Mouse (Mus musculus): ENCODE data around the gene Rnf11. TPM values are rescaled to one million over a fixed set of nuclear protein-coding genes. Genes with fewer than 3 reads are reported as not detected.

The Rnf11 gene
- 62.0 and 72.8 TPM in 2 replicates for polyA plus RNA-seq (2012; rRNA removed)

DNA sequence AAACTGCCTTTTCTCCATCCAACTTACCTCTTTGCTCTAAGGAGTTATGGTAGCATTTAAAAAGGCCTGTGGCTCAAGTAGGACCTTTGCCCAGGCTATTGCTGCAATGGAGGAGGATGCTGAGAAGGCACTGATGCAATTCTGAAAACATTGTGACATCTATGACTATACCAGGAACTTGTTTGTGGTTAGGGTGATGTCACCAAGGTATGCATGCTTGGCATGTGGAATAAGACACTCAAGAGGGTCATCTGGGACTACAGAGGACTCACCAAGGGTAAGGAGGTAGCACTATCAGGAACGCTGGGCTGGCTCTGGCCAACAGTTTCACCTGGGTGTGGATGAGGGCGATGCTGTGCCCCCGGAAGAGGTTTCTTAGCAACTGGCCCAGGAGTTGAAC is at the start of gene Rnf11:
Rnf11 (minus strand) TSS at position 108 of the 400 bp plus-strand sequence.

DNA sequence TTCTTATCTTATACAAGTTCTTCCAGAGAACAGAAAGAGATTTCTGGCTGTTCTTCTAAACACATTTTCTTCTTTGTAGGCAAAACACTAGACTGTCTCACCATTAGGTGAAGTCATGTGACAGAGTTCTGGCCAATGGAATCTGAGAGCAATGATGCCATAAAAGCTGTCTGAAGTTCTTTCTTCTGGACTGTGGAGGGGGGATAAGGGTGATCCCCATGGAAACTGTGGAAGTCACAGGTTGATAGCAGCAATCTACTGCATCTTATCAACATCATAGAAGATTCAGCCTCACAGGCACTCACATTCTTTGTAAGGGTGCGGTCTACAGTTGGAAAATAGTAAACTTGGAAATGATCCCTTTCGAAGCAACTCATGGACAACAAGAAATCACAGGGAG is 46.6 kb upstream of the Rnf11 start, which contains the start of gene 4930522H14Rik:
4930522H14Rik (minus strand) TSS at position 187 of the 400 bp plus-strand sequence.

DNA sequence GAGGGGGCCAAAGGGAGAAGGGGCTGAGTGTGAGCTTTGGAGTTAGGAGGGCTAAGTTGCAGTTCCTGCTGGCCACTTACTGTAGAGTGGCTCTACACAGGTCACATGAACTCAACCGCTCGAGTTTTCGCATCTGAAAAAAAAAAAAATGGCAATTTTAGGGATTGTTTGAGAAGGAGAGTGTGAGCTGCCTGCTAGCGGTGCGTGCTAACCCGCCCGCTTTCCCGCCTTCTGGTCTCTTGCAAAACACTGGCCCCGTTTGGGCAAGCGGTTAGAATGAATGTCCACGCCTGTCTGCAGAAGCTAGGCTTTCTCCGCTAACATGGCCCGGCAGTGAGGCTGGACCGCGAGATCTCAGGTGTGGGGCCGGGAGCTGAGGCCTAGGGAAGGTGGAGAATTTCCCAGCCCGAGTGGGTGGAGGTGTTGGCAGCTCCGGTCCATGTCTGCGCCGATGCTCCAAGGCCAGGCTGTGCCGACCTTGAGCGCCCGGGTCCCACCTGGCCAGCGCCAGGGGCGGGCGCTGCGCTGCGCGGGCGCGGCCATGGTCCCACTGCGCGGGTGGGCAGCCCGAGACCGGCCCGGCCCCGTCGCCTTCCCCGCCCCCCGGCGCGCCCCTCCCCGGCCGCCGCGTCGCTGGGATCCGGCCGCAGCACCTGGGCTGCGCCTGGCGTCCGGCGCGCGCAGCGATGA is 77.9 kb downstream of the Rnf11 start, which contains the start of gene Ttc39a:
Ttc39a (plus strand) TSS at position 138 of the 690 bp plus-strand sequence.

Other genes with a start within 250 kb of the Rnf11 start
- 2.8 and 3.9 TPM in 2 replicates for gene Eps15, start 204.5 kb downstream of the Rnf11 start, polyA plus RNA-seq (2012; rRNA removed)
- gene Ttc39a, start 78.1 kb downstream of the Rnf11 start, polyA plus RNA-seq (2012; rRNA removed): 117 and 133 TPM in 2 replicates
- not detected in 2 replicates for gene 4930522H14Rik, start 46.6 kb upstream of the Rnf11 start, polyA plus RNA-seq (2012; rRNA removed)
- 8.1 and 9.2 TPM in 2 replicates for gene Cdkn2c, start 182.5 kb upstream of the Rnf11 start, polyA plus RNA-seq (2012; rRNA removed)
- gene Faf1, start 191.9 kb upstream of the Rnf11 start, polyA plus RNA-seq (2012; rRNA removed): 9.2 and 11.7 TPM in 2 replicates

Data from colon, adult 2 months (tissue).